Mouse (Mus musculus): ENCODE measurements at regions not wholly inside any gene's neighbourhood (a gene's known extent, or its start where the extent isn't known, plus 50 kb on each side); places are given as distances from the start of the nearest gene placed in this dataset.
A peak's percentile ranks its signal among the peaks of the same experiment; 100 is the strongest.

- Histone ChIP-seq H3K27ac (ENCODE audit: low read depth, low read length) (no peak overlapping the region), H3K4me3 (ENCODE audit: low read depth, low read length) (no peak overlapping the region), H3K36me3 (ENCODE audit: control insufficient read depth, insufficient read depth, low read length) (no peaks in the 10 kb centered on the region), H3K27me3 (replicated peaks; ENCODE audit: control insufficient read depth, insufficient read depth, low read length) (no peaks in the 10 kb centered on the region), H3K9ac (ENCODE audit: low read length) (no peak overlapping the region), H3K4me1 (ENCODE audit: control insufficient read depth, insufficient read depth, low read length) (no peaks in the 10 kb centered on the region), H3K9me3 (replicated peaks; ENCODE audit: control insufficient read depth, low read length) (no peaks in the 10 kb centered on the region), H3K4me2 (ENCODE audit: low read length) (no peak overlapping the region)
- DNase-seq (ENCODE audit: low spot score) (peak; percentile 70), ATAC-seq (peak; percentile 66; the same call in 1 of the 2 replicates)
- WGBS = 31% methylated on average over 11 of the region's 11 CpGs
Measured at GRCm38 (mm10) chr2:172642616-172643015, 93.2 kb downstream of the Tfap2c start.

DNA sequence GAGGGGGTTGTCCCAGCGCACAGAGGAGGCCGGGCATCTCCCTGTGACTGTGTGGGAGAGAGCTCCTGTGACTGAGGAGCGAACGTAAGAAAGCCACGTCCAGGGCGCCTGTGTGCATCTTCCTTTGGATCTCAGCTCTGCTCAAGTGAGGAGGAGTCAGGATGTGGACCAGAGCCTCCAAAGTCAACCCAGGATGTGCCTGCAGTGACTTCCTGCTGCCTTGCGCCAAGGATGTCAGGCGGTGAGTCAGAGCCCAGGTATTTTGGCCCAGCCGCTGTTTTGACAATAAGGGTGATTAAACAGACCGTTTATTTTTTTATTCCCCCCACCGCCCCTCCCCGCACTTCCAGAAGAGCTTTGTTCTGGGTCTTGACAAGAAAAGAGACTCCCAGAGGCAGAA lies 94.5 kb downstream of the Tfap2c start:
- H3K27ac ChIP-seq (ENCODE audit: low read depth, low read length) = no peak overlapping the region
- H3K9me3 ChIP-seq (replicated peaks; ENCODE audit: control insufficient read depth, low read length) = no peaks in the 10 kb centered on the region
- H3K9ac ChIP-seq (ENCODE audit: low read length) = no peak overlapping the region
- H3K36me3 ChIP-seq (ENCODE audit: control insufficient read depth, insufficient read depth, low read length) = no peaks in the 10 kb centered on the region
- H3K4me3 ChIP-seq (ENCODE audit: low read depth, low read length) = no peak overlapping the region
- H3K4me1 ChIP-seq (ENCODE audit: control insufficient read depth, insufficient read depth, low read length) = no peaks in the 10 kb centered on the region
- H3K27me3 ChIP-seq (replicated peaks; ENCODE audit: control insufficient read depth, insufficient read depth, low read length) = no peaks in the 10 kb centered on the region
- no peak for DNase-seq (ENCODE audit: low spot score)
- WGBS = 36% methylated on average over 12 of the region's 12 CpGs
- H3K4me2 ChIP-seq (ENCODE audit: low read length) = no peak overlapping the region
- ATAC-seq = no peak

GRCm38 (mm10) chr2:172644451-172644850 lies 95.1 kb downstream of the Tfap2c start:
- no peak overlapping the region for H3K27ac ChIP-seq (ENCODE audit: low read depth, low read length)
- 56% methylated on average over 6 of the region's 6 CpGs for WGBS
- no peaks in the 10 kb centered on the region for H3K9me3 ChIP-seq (replicated peaks; ENCODE audit: control insufficient read depth, low read length)
- no peak for ATAC-seq
- H3K9ac ChIP-seq (ENCODE audit: low read length) = no peak overlapping the region
- no peak for DNase-seq (ENCODE audit: low spot score)
- no peak overlapping the region for H3K4me2 ChIP-seq (ENCODE audit: low read length)
- H3K27me3 ChIP-seq (replicated peaks; ENCODE audit: control insufficient read depth, insufficient read depth, low read length) = no peaks in the 10 kb centered on the region
- no peaks in the 10 kb centered on the region for H3K4me1 ChIP-seq (ENCODE audit: control insufficient read depth, insufficient read depth, low read length)
- H3K36me3 ChIP-seq (ENCODE audit: control insufficient read depth, insufficient read depth, low read length) = no peaks in the 10 kb centered on the region
- H3K4me3 ChIP-seq (ENCODE audit: low read depth, low read length) = no peak overlapping the region

- DNase-seq (ENCODE audit: low spot score) = no peak
- ATAC-seq = no peak
- no peaks in the 10 kb centered on the region for H3K36me3 ChIP-seq (ENCODE audit: control insufficient read depth, insufficient read depth, low read length)
Measured at GRCm38 (mm10) chr2:172648072-172648471, 98.7 kb downstream of the Tfap2c start.

GRCm38 (mm10) chr2:172660479-172660878 lies 111.1 kb downstream of the Tfap2c start:
- Histone ChIP-seq H3K4me2 (ENCODE audit: low read length) (no peak overlapping the region), H3K9ac (ENCODE audit: low read length) (no peak overlapping the region), H3K36me3 (ENCODE audit: control insufficient read depth, insufficient read depth, low read length) (no peaks in the 10 kb centered on the region), H3K9me3 (replicated peaks; ENCODE audit: control insufficient read depth, low read length) (no peaks in the 10 kb centered on the region), H3K27ac (ENCODE audit: low read depth, low read length) (no peak overlapping the region), H3K4me3 (ENCODE audit: low read depth, low read length) (no peak overlapping the region), H3K4me1 (ENCODE audit: control insufficient read depth, insufficient read depth, low read length) (peaks cover 15% of the 10 kb centered on the region), H3K27me3 (replicated peaks; ENCODE audit: control insufficient read depth, insufficient read depth, low read length) (0 out of 2 replicates have a peak, but pooled peaks cover 4% of the 10 kb centered on the region)
- ATAC-seq = no peak
- no peak for DNase-seq (ENCODE audit: low spot score)
- WGBS = 77% methylated on average over 10 of the region's 10 CpGs

More at GRCm38 (mm10) chr2:172648072-172648471, 98.7 kb downstream of the Tfap2c start:
- H3K27me3 ChIP-seq (replicated peaks; ENCODE audit: control insufficient read depth, insufficient read depth, low read length) = no peaks in the 10 kb centered on the region
- no peak overlapping the region for H3K4me2 ChIP-seq (ENCODE audit: low read length)
- H3K9ac ChIP-seq (ENCODE audit: low read length) = no peak overlapping the region
- no peaks in the 10 kb centered on the region for H3K4me1 ChIP-seq (ENCODE audit: control insufficient read depth, insufficient read depth, low read length)
- no peak overlapping the region for H3K27ac ChIP-seq (ENCODE audit: low read depth, low read length)
- H3K9me3 ChIP-seq (replicated peaks; ENCODE audit: control insufficient read depth, low read length) = no peaks in the 10 kb centered on the region
- H3K4me3 ChIP-seq (ENCODE audit: low read depth, low read length) = no peak overlapping the region
- 74% methylated on average over 11 of the region's 11 CpGs for WGBS

DNA sequence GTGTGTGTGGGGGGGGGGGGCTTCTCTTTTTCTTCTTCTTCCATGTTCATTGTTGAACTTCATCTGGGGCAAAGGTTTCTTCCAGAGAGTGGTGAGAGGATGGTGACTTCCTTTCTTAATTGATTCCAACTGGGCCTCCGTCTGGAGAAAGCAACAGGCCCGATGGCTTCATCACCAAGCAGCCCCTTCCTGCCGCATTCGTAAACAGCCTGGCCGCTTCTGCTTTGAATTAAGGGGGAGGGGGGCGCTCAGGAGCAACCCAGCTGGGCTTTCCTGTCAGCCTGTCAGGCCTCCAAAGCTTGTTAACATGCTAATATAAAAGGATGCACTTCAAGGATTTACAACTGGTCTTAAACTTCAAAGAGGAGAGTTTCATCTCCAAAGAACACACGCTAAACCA lies 111.5 kb downstream of the Tfap2c start:
- Histone ChIP-seq H3K36me3 (ENCODE audit: control insufficient read depth, insufficient read depth, low read length) (no peaks in the 10 kb centered on the region), H3K4me1 (ENCODE audit: control insufficient read depth, insufficient read depth, low read length) (peaks cover 15% of the 10 kb centered on the region), H3K9ac (ENCODE audit: low read length) (no peak overlapping the region), H3K4me2 (ENCODE audit: low read length) (no peak overlapping the region), H3K4me3 (ENCODE audit: low read depth, low read length) (no peak overlapping the region), H3K27me3 (replicated peaks; ENCODE audit: control insufficient read depth, insufficient read depth, low read length) (0 out of 2 replicates have a peak, but pooled peaks cover 4% of the 10 kb centered on the region), H3K9me3 (replicated peaks; ENCODE audit: control insufficient read depth, low read length) (no peaks in the 10 kb centered on the region), H3K27ac (ENCODE audit: low read depth, low read length) (no peak overlapping the region)
- WGBS = 6% methylated on average over 7 of the region's 7 CpGs
- DNase-seq (ENCODE audit: low spot score) (peak; percentile 72), ATAC-seq (peak; percentile 37; the same call in 1 of the 2 replicates)

GRCm38 (mm10) chr2:172661418-172661980 lies 112.1 kb downstream of the Tfap2c start:
- Histone ChIP-seq H3K9me3 (replicated peaks; ENCODE audit: control insufficient read depth, low read length) (no peaks in the 10 kb centered on the region), H3K4me1 (ENCODE audit: control insufficient read depth, insufficient read depth, low read length) (peaks cover 15% of the 10 kb centered on the region), H3K4me2 (ENCODE audit: low read length) (no peak overlapping the region), H3K9ac (ENCODE audit: low read length) (no peak overlapping the region), H3K4me3 (ENCODE audit: low read depth, low read length) (no peak overlapping the region), H3K36me3 (ENCODE audit: control insufficient read depth, insufficient read depth, low read length) (no peaks in the 10 kb centered on the region), H3K27ac (ENCODE audit: low read depth, low read length) (no peak overlapping the region), H3K27me3 (replicated peaks; ENCODE audit: control insufficient read depth, insufficient read depth, low read length) (0 out of 2 replicates have a peak, but pooled peaks cover 4% of the 10 kb centered on the region)
- DNase-seq (ENCODE audit: low spot score) (no peak), ATAC-seq (no peak)
- WGBS = 22% methylated on average over 15 of the region's 15 CpGs

DNA sequence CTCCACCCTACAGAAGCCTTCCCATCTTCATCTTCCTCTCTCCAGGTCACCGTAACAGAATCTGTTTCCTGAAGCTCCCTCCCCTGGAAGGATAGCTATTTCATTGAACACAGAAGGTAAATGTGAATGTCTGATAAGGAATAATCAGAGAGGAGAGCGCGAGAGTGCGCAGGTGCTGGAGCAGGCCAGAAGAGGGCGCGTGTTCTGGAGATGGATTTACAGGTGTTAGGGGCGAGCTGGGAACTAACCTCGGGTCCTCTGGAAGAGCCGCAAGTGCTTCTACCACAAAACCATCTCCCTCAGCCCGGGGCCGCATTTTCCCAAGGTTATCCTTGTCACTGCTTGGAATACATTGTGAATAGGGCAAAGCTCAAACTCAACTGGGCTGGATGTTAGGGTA lies 112.8 kb downstream of the Tfap2c start:
- DNase-seq (ENCODE audit: low spot score) (no peak), ATAC-seq (no peak)
- H3K27ac ChIP-seq (ENCODE audit: low read depth, low read length) = no peak overlapping the region
- no peak overlapping the region for H3K4me3 ChIP-seq (ENCODE audit: low read depth, low read length)
- peaks cover 15% of the 10 kb centered on the region for H3K4me1 ChIP-seq (ENCODE audit: control insufficient read depth, insufficient read depth, low read length)
- WGBS = 70% methylated on average over 11 of the region's 11 CpGs
- no peak overlapping the region for H3K4me2 ChIP-seq (ENCODE audit: low read length)
- H3K9me3 ChIP-seq (replicated peaks; ENCODE audit: control insufficient read depth, low read length) = no peaks in the 10 kb centered on the region
- 0 out of 2 replicates have a peak, but pooled peaks cover 4% of the 10 kb centered on the region for H3K27me3 ChIP-seq (replicated peaks; ENCODE audit: control insufficient read depth, insufficient read depth, low read length)
- no peaks in the 10 kb centered on the region for H3K36me3 ChIP-seq (ENCODE audit: control insufficient read depth, insufficient read depth, low read length)
- H3K9ac ChIP-seq (ENCODE audit: low read length) = no peak overlapping the region

DNA sequence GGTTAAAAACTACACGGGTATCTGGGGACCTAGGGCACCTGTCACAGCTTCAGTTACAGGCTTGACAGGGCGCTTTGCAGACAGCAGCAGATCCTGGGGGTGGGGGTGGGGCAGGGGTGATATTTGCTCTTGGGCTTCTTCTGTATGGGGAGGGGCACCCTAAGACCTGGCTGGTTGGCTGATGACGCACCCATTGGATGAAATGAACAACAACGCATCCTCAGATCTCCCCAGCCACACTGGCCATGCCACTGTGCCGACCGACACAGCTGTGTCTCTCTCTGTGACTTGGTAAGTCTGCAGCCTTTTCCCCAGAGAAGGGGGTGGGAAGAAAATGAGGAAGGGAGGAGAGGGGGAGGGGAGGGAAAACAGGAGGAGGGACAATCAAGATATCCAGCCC lies 114.3 kb downstream of the Tfap2c start:
- 0 out of 2 replicates have a peak, but pooled peaks cover 4% of the 10 kb centered on the region for H3K27me3 ChIP-seq (replicated peaks; ENCODE audit: control insufficient read depth, insufficient read depth, low read length)
- no peak overlapping the region for H3K4me3 ChIP-seq (ENCODE audit: low read depth, low read length)
- DNase-seq (ENCODE audit: low spot score) = peak; percentile 72
- peak; percentile 65 for ATAC-seq
- no peaks in the 10 kb centered on the region for H3K36me3 ChIP-seq (ENCODE audit: control insufficient read depth, insufficient read depth, low read length)
- no peak overlapping the region for H3K9ac ChIP-seq (ENCODE audit: low read length)
- no peaks in the 10 kb centered on the region for H3K9me3 ChIP-seq (replicated peaks; ENCODE audit: control insufficient read depth, low read length)
- peaks cover 15% of the 10 kb centered on the region for H3K4me1 ChIP-seq (ENCODE audit: control insufficient read depth, insufficient read depth, low read length)
- under 1% methylated on average over 6 of the region's 6 CpGs for WGBS
- H3K27ac ChIP-seq (ENCODE audit: low read depth, low read length) = peak overlapping the region; percentile 55; the same call in 1 of the 2 replicates
- H3K4me2 ChIP-seq (ENCODE audit: low read length) = peak overlapping the region; percentile 28; the same call in 1 of the 2 replicates
